Mouse (Mus musculus) adipocyte (in vitro differentiated cells): ENCODE measurements around the gene Helq.

ENCODE experiments used
- DNase-seq: peaks from one replicate; pipeline ENCODE4 v3.0.0-alpha.2; 2016; ENCODE audit warnings: low spot score

The Helq gene

GRCm38 (mm10) chr5:100798165-100798860 lies at the start of gene Helq, which contains the start of gene Mrps18c:
TSS of gene Helq (minus strand) at chr5:100798598.
TSS of gene Mrps18c (plus strand) at chr5:100798627.
- peak; percentile 92 for DNase-seq

- no peak for DNase-seq
Observed at GRCm38 (mm10) chr5:100847143-100847542, 48.7 kb upstream of the Helq start.

- DNase-seq: no peak
Observed at GRCm38 (mm10) chr5:100846599-100846920, 48.2 kb upstream of the Helq start.

GRCm38 (mm10) chr5:100845848-100846598 lies 47.6 kb upstream of the Helq start:
- DNase-seq: peak; percentile 83

GRCm38 (mm10) chr5:100845485-100845847 lies 47.1 kb upstream of the Helq start, which contains the start of gene Gpat3:
TSS of gene Gpat3 (plus strand) at chr5:100845713.
- no peak for DNase-seq

GRCm38 (mm10) chr5:100844485-100844884 lies 46.1 kb upstream of the Helq start:
- DNase-seq: no peak

- DNase-seq: no peak
Observed at GRCm38 (mm10) chr5:100837907-100838306, 39.5 kb upstream of the Helq start.

- no peak for DNase-seq
Observed at GRCm38 (mm10) chr5:100835862-100836538, 37.6 kb upstream of the Helq start.

GRCm38 (mm10) chr5:100833841-100834240 lies 35.4 kb upstream of the Helq start:
- DNase-seq: no peak

GRCm38 (mm10) chr5:100832680-100833079 lies 34.3 kb upstream of the Helq start:
- no peak for DNase-seq

GRCm38 (mm10) chr5:100828701-100829100 lies 30.3 kb upstream of the Helq start:
- no peak for DNase-seq

GRCm38 (mm10) chr5:100826531-100826930 lies 28.1 kb upstream of the Helq start:
- no peak for DNase-seq

- peak; percentile 64 for DNase-seq
Observed at GRCm38 (mm10) chr5:100825975-100826374, 27.6 kb upstream of the Helq start.

- no peak for DNase-seq
Observed at GRCm38 (mm10) chr5:100822826-100823225, 24.4 kb upstream of the Helq start.

- peak; percentile 77 for DNase-seq
Observed at GRCm38 (mm10) chr5:100821375-100821774, 23.0 kb upstream of the Helq start.

GRCm38 (mm10) chr5:100820483-100821184 lies 22.2 kb upstream of the Helq start, which contains the start of gene Abraxas1:
TSS of gene Abraxas1 (minus strand) at chr5:100820965.
- peak; percentile 82 for DNase-seq

- peak; percentile 48 for DNase-seq
Observed at GRCm38 (mm10) chr5:100819568-100820480, 21.4 kb upstream of the Helq start.

GRCm38 (mm10) chr5:100818341-100818740 lies 19.9 kb upstream of the Helq start:
- DNase-seq: no peak

- DNase-seq: no peak
Observed at GRCm38 (mm10) chr5:100794084-100794483, 4.3 kb downstream of the Helq start.

- DNase-seq: no peak
Observed at GRCm38 (mm10) chr5:100792261-100792660, 6.1 kb downstream of the Helq start.

- no peak for DNase-seq
Observed at GRCm38 (mm10) chr5:100787527-100787926, 10.9 kb downstream of the Helq start.
